Mouse (Mus musculus): ENCODE results near the gene Crabp2. TPM values are rescaled to one million over a fixed set of nuclear protein-coding genes. Genes with fewer than 3 reads are reported as not detected.

Gene Crabp2
- polyA plus RNA-seq, 1 experiment from 2014 or later: 29.4 TPM

GRCm38 (mm10) chr3:87919336-87920108 lies 28.9 kb upstream of the Crabp2 start, which contains the start of gene Mrpl24:
Gene Mrpl24, plus strand, starts transcription at chr3:87919506.
- no peaks in the 10 kb centered on the region for H3K27me3 ChIP-seq (ENCODE audit: control insufficient read depth, insufficient read depth, low read length)
- H3K27ac ChIP-seq (ENCODE audit: low read length): peak within 1 kb of the TSS; percentile 90
- peaks cover 35% of the 10 kb centered on the region for H3K36me3 ChIP-seq (ENCODE audit: control insufficient read depth, insufficient read depth, low read length)
- H3K4me1 ChIP-seq (ENCODE audit: control insufficient read depth, insufficient read depth, low read length): peaks cover 4% of the 10 kb centered on the region; the same call in 1 of the 2 replicates
- H3K9ac ChIP-seq (ENCODE audit: low read length): peak within 1 kb of the TSS; percentile 82
- peak within 1 kb of the TSS; percentile 75 for H3K4me2 ChIP-seq (ENCODE audit: low read depth, low read length)
- ATAC-seq (ENCODE audit: insufficient read depth, low FRiP score): peak; percentile 88
- H3K4me3 ChIP-seq (replicated peaks; ENCODE audit: low read length): peak within 1 kb of the TSS; percentile 78
- no peaks in the 10 kb centered on the region for H3K9me3 ChIP-seq (replicated peaks; ENCODE audit: control insufficient read depth, low read length)
- under 1% methylated on average over 30 of the region's 30 CpGs for WGBS

- Histone ChIP-seq H3K27ac (ENCODE audit: low read length) (no peak overlapping the region), H3K36me3 (ENCODE audit: control insufficient read depth, insufficient read depth, low read length) (peaks cover 37% of the 10 kb centered on the region), H3K4me2 (ENCODE audit: low read depth, low read length) (peak overlapping the region; percentile 75), H3K27me3 (ENCODE audit: control insufficient read depth, insufficient read depth, low read length) (no peaks in the 10 kb centered on the region), H3K9me3 (replicated peaks; ENCODE audit: control insufficient read depth, low read length) (no peaks in the 10 kb centered on the region), H3K9ac (ENCODE audit: low read length) (no peak overlapping the region), H3K4me3 (replicated peaks; ENCODE audit: low read length) (peak overlapping the region; percentile 78), H3K4me1 (ENCODE audit: control insufficient read depth, insufficient read depth, low read length) (peaks cover 4% of the 10 kb centered on the region; the same call in 1 of the 2 replicates)
- ATAC-seq (ENCODE audit: insufficient read depth, low FRiP score): no peak
- 66% methylated on average over 9 of the region's 9 CpGs for WGBS
Measured at GRCm38 (mm10) chr3:87920270-87920943, 28.1 kb upstream of the Crabp2 start.

- WGBS: 89% methylated on average over 7 of the region's 7 CpGs
- Histone ChIP-seq H3K4me1 (ENCODE audit: control insufficient read depth, insufficient read depth, low read length) (peaks cover 5% of the 10 kb centered on the region), H3K4me3 (replicated peaks; ENCODE audit: low read length) (no peak overlapping the region), H3K27me3 (ENCODE audit: control insufficient read depth, insufficient read depth, low read length) (no peaks in the 10 kb centered on the region), H3K4me2 (ENCODE audit: low read depth, low read length) (no peak overlapping the region), H3K36me3 (ENCODE audit: control insufficient read depth, insufficient read depth, low read length) (peaks cover 32% of the 10 kb centered on the region), H3K27ac (ENCODE audit: low read length) (no peak overlapping the region), H3K9me3 (replicated peaks; ENCODE audit: control insufficient read depth, low read length) (no peaks in the 10 kb centered on the region), H3K9ac (ENCODE audit: low read length) (no peak overlapping the region)
- no peak for ATAC-seq (ENCODE audit: insufficient read depth, low FRiP score)
Measured at GRCm38 (mm10) chr3:87924996-87925395, 23.5 kb upstream of the Crabp2 start.

- Histone ChIP-seq H3K27ac (ENCODE audit: low read length) (no peak overlapping the region), H3K27me3 (ENCODE audit: control insufficient read depth, insufficient read depth, low read length) (no peaks in the 10 kb centered on the region), H3K36me3 (ENCODE audit: control insufficient read depth, insufficient read depth, low read length) (peaks cover 27% of the 10 kb centered on the region), H3K4me1 (ENCODE audit: control insufficient read depth, insufficient read depth, low read length) (peaks cover 15% of the 10 kb centered on the region), H3K4me2 (ENCODE audit: low read depth, low read length) (no peak overlapping the region), H3K9me3 (replicated peaks; ENCODE audit: control insufficient read depth, low read length) (no peaks in the 10 kb centered on the region), H3K4me3 (replicated peaks; ENCODE audit: low read length) (no peak overlapping the region), H3K9ac (ENCODE audit: low read length) (no peak overlapping the region)
- 88% methylated on average over 5 of the region's 5 CpGs for WGBS
- no peak for ATAC-seq (ENCODE audit: insufficient read depth, low FRiP score)
Measured at GRCm38 (mm10) chr3:87927452-87927851, 21.0 kb upstream of the Crabp2 start.

GRCm38 (mm10) chr3:87929341-87930077 lies 19.0 kb upstream of the Crabp2 start:
- Histone ChIP-seq H3K4me1 (ENCODE audit: control insufficient read depth, insufficient read depth, low read length) (peaks cover 17% of the 10 kb centered on the region), H3K27ac (ENCODE audit: low read length) (peak overlapping the region; percentile 91), H3K36me3 (ENCODE audit: control insufficient read depth, insufficient read depth, low read length) (peaks cover 17% of the 10 kb centered on the region), H3K27me3 (ENCODE audit: control insufficient read depth, insufficient read depth, low read length) (no peaks in the 10 kb centered on the region), H3K4me3 (replicated peaks; ENCODE audit: low read length) (peak overlapping the region; percentile 96), H3K9ac (ENCODE audit: low read length) (peak overlapping the region; percentile 95), H3K4me2 (ENCODE audit: low read depth, low read length) (peak overlapping the region; percentile 71), H3K9me3 (replicated peaks; ENCODE audit: control insufficient read depth, low read length) (no peaks in the 10 kb centered on the region)
- ATAC-seq (ENCODE audit: insufficient read depth, low FRiP score): peak; percentile 22; the same call in 1 of the 2 replicates
- 5% methylated on average over 26 of the region's 26 CpGs for WGBS

- H3K27ac ChIP-seq (ENCODE audit: low read length): peak within 1 kb of the TSS; percentile 91
- H3K4me2 ChIP-seq (ENCODE audit: low read depth, low read length): peak within 1 kb of the TSS; percentile 71
- ATAC-seq (ENCODE audit: insufficient read depth, low FRiP score): peak; percentile 98
- no peaks in the 10 kb centered on the region for H3K27me3 ChIP-seq (ENCODE audit: control insufficient read depth, insufficient read depth, low read length)
- peaks cover 16% of the 10 kb centered on the region for H3K36me3 ChIP-seq (ENCODE audit: control insufficient read depth, insufficient read depth, low read length)
- peak within 1 kb of the TSS; percentile 96 for H3K4me3 ChIP-seq (replicated peaks; ENCODE audit: low read length)
- under 1% methylated on average over 55 of the region's 78 CpGs for WGBS
- H3K9ac ChIP-seq (ENCODE audit: low read length): peak within 1 kb of the TSS; percentile 95
- peaks cover 17% of the 10 kb centered on the region for H3K4me1 ChIP-seq (ENCODE audit: control insufficient read depth, insufficient read depth, low read length)
- no peaks in the 10 kb centered on the region for H3K9me3 ChIP-seq (replicated peaks; ENCODE audit: control insufficient read depth, low read length)
Measured at GRCm38 (mm10) chr3:87930078-87930795, 18.2 kb upstream of the Crabp2 start, which contains the start of the genes Isg20l2 and Rrnad1. Gene Isg20l2, plus strand, starts transcription at chr3:87930314. Gene Rrnad1, minus strand, starts transcription at chr3:87930717.

- 84% methylated on average over 5 of the region's 5 CpGs for WGBS
- no peak overlapping the region for H3K4me2 ChIP-seq (ENCODE audit: low read depth, low read length)
- peaks cover 14% of the 10 kb centered on the region; the same call in 1 of the 2 replicates for H3K36me3 ChIP-seq (ENCODE audit: control insufficient read depth, insufficient read depth, low read length)
- H3K27ac ChIP-seq (ENCODE audit: low read length): no peak overlapping the region
- no peak for ATAC-seq (ENCODE audit: insufficient read depth, low FRiP score)
- H3K4me1 ChIP-seq (ENCODE audit: control insufficient read depth, insufficient read depth, low read length): peaks cover 16% of the 10 kb centered on the region
- no peaks in the 10 kb centered on the region for H3K27me3 ChIP-seq (ENCODE audit: control insufficient read depth, insufficient read depth, low read length)
- H3K9me3 ChIP-seq (replicated peaks; ENCODE audit: control insufficient read depth, low read length): no peaks in the 10 kb centered on the region
- H3K4me3 ChIP-seq (replicated peaks; ENCODE audit: low read length): no peak overlapping the region
- H3K9ac ChIP-seq (ENCODE audit: low read length): 0 out of 2 replicates have a peak overlapping the region, but pooled peaks have one; percentile 14
Measured at GRCm38 (mm10) chr3:87934026-87934425, 14.4 kb upstream of the Crabp2 start.

GRCm38 (mm10) chr3:87934501-87934900 lies 14.0 kb upstream of the Crabp2 start:
- Histone ChIP-seq H3K4me2 (ENCODE audit: low read depth, low read length) (no peak overlapping the region), H3K27ac (ENCODE audit: low read length) (no peak overlapping the region), H3K36me3 (ENCODE audit: control insufficient read depth, insufficient read depth, low read length) (peaks cover 19% of the 10 kb centered on the region; the same call in 1 of the 2 replicates), H3K4me3 (replicated peaks; ENCODE audit: low read length) (no peak overlapping the region), H3K9ac (ENCODE audit: low read length) (no peak overlapping the region), H3K27me3 (ENCODE audit: control insufficient read depth, insufficient read depth, low read length) (no peaks in the 10 kb centered on the region), H3K4me1 (ENCODE audit: control insufficient read depth, insufficient read depth, low read length) (peaks cover 13% of the 10 kb centered on the region), H3K9me3 (replicated peaks; ENCODE audit: control insufficient read depth, low read length) (no peaks in the 10 kb centered on the region)
- no peak for ATAC-seq (ENCODE audit: insufficient read depth, low FRiP score)
- whole genome bisulfite sequencing: 74% methylated on average over 4 of the region's 4 CpGs
